Mouse (Mus musculus) thymus, adult 2 months (tissue): Measurements from ENCODE around the gene Ceacam15.

Experiments
- CTCF ChIP-seq: fragments of 200-500 bp; IDR thresholded peaks from 2 replicates; pipeline ENCODE4 v1.5.1; 2012; ENCODE audit warnings: mild to moderate bottlenecking, control low read depth, low read length, moderate library complexity, borderline replicate concordance; ENCODE audit not compliant: control insufficient read depth, poor library complexity, insufficient read depth; ENCODE audit errors: extremely low read depth
- POLR2A ChIP-seq: fragments of 200-500 bp; IDR thresholded peaks from 2 replicates; pipeline ENCODE4 v1.6.1; 2012; ENCODE audit warnings: mild to moderate bottlenecking, low read length, control low read depth, moderate library complexity; ENCODE audit not compliant: control insufficient read depth, poor library complexity, insufficient read depth; ENCODE audit errors: extremely low read depth

DNA sequence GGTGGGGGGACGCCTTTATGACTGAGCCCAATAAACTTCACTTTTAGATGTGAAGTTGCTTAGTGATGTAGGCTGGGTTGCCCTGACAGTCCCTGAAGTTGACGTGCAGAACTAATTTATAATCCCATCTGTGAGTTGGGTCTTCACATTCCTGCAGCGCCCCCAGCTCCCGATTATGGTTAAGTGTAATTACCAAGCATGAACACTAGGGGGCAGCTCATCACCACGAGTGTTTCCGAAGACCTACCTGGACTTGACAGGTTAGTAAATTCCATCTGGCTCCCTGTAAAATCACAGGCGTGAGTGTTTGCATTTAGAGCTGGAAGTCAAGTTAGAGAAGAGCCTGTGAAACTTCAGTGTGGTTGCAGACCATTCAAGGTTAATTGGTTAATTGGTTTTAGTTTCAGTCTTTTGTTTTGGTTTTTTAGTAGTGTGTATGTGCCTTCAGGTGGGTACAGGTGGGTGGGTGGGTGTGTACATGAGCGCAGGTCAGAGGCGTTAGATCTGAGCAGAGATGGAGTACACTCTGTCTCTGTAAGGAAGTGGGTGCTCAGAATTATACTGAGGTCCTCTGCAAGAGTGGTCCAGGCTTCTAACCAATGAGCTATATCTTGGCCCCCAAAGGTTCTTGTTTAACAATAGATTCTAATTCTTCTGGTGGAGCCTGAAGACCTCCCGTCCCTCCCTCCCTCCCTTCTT lies 45.8 kb downstream of the Ceacam15 start:
- no peak for TF ChIP-seq CTCF
- no peak for TF ChIP-seq POLR2A
